Mouse (Mus musculus): ENCODE results near the gene Fhit. TPM values are rescaled to one million over a fixed set of nuclear protein-coding genes. Genes with fewer than 3 reads are reported as not detected.
A peak's percentile ranks its signal among the peaks of the same experiment; 100 is the strongest.

Fhit gene
- polyA plus RNA-seq, 1 experiment, result 7.3 TPM

DNA sequence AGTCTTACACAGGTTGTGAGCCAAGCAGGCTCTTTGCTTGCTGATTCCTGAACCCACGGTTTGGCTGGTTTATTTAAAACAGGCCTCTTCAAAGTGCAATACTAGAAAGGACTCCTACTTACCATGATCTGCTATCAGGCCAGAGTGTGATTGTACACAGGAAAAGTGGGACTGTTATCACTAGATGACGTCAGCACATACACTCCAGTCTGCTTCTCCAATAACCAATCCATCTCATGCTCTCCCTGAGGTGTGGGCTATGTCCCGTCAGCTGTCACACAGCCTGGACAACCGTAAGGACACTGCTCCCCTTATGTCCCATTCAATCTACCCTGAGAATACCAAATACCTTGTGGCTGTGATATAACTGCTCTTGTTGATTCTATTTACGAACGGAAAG, 1519.2 kb downstream of the Fhit start:
- DNase-seq (ENCODE audit: extremely low spot score in 1 of 2, low spot score in 1 of 2), result no peak

DNA sequence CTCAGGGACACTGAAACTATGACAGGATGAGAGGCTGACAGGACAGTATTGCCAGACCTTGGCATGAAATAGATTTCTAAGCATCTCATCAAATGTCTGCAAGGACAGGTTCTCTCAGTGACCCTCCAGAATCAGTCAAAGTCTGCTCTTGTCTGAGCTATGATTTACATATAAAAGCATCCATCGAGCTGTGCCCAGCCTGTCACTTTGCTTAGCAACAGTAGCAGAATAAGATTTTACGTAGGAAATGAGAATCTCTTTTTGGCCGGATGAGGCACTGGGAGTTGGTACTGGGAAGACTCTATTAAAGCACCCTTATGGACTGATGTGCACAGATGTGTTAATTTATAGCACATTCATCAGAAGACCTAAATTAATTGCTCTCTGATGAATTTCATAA, 1519.8 kb downstream of the Fhit start:
- no peak for DNase-seq (ENCODE audit: extremely low spot score in 1 of 2, low spot score in 1 of 2)

DNA sequence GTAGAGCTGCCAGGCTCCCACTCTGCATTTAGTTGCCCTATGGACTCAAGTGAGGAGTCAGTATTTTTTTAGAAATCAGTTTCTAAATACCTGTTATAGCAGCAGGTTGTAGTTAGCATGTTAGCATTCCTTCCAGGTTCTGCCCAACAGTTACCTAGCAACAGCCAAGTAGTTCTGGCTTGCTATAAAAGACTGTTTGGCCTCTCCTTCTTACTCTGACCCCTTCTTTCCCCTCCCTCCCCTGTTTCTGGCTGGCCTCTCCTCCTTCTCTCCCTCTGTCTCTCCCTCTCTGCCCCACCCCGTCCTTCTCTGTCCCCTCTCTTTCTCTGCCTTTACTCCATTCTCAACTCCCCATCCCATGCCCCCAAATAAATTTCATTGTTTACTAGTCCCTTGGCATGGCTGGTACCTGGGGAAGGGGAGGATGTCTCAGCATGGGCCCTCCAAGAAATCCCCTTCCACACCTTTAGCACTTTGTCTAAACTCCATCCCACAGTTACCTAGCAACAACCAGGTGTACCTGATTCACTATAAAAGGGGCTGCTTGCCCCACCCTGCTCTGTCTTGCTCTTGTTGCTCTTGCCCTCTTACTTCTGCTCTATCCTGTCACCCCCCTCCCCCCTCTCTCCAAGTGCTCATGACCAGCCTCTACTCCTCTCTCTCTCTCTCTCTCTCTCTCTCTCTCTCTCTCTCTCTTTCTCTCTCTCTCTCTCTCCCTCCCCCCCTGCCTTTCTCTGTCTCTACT, 1527.4 kb downstream of the Fhit start:
- no peak for DNase-seq (ENCODE audit: extremely low spot score in 1 of 2, low spot score in 1 of 2)

DNA sequence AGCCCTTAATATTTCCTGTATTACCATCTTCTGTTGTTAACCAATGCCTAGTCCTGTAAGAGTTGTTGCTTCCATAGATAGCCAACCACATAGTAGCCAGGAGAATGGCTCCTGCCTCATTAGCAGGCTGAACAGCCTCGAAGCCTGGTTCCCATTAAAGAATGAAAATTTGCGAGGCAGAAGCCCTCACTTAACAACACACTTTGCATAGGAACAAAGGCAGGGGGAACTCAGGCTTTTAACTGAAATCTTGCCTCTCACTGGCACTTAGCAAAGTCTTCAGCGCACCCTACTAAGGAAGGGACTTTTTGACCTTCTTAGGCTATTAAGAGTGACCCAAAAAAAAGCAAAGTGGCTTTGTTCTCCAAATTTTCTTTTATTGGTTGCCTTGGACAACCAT, 1529.3 kb downstream of the Fhit start:
- DNase-seq (ENCODE audit: extremely low spot score in 1 of 2, low spot score in 1 of 2), result no peak

DNA sequence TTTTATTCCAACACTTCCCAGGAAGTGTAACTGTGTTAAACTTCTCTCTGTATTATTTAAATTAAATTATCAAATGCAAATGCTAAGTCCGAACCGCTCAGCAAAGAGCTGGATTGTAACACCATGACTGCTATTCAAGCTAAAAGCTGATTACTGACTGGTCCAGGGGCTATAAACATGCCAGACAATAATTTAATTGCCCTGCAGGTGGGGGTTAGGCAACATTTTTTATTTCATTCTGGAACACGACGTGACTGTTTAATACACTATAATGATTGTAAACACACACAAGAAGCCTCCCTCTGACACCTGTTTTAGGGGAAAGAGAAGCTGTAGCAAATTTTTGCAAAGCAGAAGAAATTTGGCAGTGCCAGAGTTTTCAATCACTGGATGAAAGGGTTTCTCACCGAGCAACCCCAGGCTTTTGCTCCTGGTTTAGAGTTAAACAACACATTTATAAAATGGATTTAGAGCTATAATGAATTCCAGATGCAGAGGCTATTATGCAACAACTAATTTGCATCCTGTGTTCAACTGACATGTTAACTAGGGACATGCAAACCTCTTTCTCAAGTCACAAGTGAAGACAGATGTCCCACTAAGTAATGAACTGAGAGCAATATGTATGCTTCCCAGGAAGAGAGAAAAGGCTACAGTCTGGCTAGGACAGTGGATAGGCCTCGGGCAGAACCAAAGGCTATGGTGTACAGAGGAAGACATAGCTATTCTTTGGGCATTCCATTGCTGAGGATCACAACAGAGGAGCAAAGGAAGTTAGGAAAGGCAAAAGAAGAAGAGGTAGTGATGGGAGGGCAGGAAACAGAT, 1538.4 kb downstream of the Fhit start:
- DNase-seq (ENCODE audit: extremely low spot score in 1 of 2, low spot score in 1 of 2), result no peak

DNA sequence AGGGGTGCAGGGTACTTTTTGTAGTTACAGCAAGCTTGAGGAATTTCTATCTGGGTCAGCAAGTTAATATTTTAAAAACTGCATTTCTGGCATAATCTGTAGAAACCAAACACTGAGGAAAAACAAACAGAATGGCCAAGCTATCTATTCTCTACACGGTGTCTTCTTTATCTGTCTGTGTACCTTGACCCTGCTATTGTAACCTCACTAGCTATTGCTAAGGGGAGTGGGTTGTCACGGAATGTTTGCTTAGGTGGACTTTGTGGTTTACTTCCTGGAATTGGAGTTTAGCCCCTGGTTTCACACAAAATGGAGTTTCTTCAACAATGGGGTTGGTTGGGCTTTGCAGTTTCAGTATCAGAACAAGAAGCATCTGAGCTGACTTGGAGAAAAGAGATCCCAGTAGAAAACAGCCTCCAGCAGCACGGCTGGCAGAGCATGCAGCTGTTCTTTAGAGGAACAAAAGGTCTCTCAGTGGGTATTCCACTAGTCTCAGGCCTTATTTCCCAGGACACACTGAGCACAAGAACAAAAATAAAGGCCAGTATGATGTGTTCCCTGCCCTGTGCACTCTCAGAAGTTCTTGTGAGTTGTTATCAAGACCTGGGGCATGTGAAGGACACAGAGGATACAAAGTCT, 1540.8 kb downstream of the Fhit start:
- DNase-seq (ENCODE audit: extremely low spot score in 1 of 2, low spot score in 1 of 2), result no peak

DNA sequence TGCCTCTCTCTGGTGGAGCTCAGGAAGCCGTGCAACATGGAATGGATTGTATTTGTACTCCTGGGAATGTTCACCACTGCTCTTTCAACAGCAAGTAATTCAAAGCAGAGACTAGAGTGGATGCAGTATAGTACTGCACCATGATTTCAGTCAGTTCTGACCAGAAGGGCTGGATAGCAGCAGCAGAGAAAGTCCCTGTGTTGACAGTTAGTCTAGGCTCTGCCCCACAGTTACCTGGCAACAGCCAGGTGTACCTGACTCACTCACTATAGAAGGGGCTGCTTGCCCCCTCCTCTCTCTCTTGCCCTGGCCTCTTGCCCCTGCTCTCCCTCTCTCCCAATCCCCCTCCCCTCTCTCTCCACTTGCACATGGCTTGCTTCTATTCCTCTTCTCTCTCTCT, 1542.0 kb downstream of the Fhit start:
- no peak for DNase-seq (ENCODE audit: extremely low spot score in 1 of 2, low spot score in 1 of 2)

DNA sequence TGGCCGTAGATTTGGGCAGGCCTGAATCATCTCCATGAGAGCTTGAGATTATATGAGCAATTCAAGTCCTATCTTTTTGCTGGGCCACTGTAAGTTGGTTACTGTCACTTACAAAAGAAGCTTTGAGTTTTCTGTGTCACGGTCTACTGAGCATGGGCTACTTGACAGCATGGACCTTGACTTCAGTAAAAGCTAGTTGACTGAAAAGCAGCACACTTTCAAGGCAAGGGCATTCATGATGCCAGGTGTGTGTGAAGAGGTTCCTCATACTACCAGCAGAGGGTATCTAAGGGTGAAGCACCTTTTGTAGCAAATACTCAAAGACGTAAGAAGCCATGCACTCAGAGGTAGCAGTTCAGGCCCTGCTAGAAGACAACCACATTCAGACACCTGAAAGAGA, 1548.7 kb downstream of the Fhit start:
- no peak for DNase-seq (ENCODE audit: extremely low spot score in 1 of 2, low spot score in 1 of 2)

DNA sequence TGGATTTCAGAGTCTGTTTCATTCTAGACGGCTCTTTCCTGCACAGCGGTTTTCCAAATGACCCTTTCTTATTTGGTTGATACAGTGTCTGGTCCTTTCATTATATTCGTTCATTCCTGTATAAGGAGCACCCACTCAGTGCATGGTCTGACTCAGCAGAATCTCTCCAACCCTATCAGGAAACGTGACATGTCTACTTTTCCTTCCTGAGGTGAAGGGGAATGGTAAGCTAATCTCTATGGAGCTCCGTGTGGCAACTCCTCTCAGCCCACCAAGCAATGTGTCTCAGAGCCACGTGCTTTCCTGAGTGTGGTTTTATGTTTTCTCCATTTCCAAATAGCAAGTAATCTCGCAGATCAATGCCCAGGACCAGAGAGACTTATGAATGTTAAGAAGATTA, 1552.7 kb downstream of the Fhit start:
- no peak for DNase-seq (ENCODE audit: extremely low spot score in 1 of 2, low spot score in 1 of 2)

DNA sequence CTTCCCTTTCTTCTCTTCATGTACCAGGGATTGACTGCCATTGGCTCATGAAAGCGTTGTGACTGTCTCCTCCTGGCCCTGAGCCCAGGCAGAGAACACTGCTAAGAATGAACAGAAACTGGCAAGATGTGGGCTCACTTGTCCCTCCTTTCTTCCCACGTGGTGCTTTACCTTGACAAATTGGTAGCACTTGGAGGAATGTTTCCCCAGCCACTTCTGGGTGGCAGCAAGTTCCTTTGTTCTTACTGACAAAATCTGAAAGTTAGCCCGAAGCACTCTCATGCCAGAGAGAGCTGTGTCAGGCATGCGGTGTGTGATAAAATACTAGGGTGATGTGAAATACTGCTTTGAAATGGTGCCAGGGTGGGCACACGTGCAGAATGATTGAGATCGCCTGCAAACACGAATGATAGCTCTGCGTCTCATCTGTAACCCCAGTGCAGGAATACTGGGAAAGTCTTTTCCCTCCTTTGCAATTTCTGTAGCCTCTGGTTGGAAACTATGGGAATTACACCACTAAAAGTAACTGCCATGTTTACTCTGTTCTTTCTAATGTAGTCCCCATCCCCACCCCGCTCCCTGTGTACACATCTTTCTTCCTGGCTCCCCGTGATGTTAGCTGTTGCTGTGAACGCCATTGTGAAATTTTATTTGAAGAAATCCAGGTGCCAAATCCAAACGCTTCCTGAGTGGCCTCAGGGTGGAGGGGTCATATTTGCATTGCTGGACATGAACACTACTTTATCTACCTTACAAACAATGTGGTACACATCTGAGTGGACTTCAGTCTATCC, 1555.1 kb downstream of the Fhit start:
- peak in 1 of 2 experiments; percentile 61 for DNase-seq (ENCODE audit: extremely low spot score in 1 of 2, low spot score in 1 of 2)

DNA sequence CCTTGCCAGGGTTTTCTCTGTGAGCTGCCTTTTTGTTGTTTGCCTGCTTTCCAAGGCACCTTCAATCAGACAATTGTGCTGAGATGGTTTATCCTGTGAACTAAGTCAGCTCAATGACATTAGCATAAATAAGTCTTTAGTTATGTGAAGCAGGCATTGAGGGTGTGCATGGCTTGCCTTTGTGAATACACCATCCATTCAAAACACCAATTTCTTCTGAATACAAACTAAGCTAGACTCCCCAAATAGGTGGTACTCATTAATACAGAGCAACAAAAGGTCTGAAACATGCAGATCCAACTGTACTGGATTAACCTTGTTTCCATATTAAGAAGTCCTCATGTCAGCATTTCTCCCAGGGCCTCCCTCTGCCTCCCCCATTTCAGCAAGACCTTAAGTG, 1561.6 kb downstream of the Fhit start:
- no peak for DNase-seq (ENCODE audit: extremely low spot score in 1 of 2, low spot score in 1 of 2)

DNA sequence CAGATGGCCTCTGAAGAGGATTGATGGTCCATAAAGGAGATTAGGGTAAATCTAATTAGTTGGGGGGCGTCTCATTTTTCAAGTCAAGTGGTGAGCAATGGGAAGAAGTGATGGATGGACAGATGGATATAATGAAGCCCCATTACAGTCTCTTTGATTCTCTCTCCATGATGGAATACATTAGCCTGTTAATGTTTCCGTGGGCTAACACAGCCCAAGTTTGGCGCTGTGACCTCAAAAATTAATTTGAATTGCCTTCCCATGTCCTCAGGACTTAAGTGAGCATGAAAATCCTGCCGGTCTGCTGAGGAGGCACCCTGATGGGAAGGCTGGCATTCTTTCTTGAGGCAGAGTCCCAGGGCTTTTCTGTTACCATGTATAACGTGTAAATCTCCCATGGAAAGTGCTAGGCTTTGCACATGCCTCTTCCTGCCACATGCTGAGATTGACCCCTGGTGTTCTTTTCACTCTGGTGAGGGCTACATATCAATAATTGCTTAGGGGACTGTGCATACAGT, 1564.3 kb downstream of the Fhit start:
- no peak for DNase-seq (ENCODE audit: extremely low spot score in 1 of 2, low spot score in 1 of 2)

DNA sequence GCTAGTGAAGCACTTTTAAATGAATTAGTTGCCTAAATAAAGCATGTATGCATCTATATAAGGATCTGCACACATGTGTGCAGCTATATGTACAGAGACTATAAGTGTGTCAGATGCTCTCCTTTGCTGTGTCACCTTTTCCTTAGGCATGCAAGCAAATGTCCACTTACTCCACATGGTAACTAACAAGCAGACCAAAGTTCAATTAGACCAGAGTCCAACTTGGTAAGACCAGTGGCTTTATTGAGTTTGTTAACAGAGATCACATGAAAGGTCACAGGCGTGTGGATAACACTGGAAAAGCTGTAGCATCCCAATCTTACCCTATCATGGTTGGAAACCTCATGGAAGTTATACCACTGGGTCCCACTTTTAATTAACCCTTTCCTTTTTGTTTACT, 1572.7 kb downstream of the Fhit start:
- DNase-seq (ENCODE audit: extremely low spot score in 1 of 2, low spot score in 1 of 2), result no peak

DNA sequence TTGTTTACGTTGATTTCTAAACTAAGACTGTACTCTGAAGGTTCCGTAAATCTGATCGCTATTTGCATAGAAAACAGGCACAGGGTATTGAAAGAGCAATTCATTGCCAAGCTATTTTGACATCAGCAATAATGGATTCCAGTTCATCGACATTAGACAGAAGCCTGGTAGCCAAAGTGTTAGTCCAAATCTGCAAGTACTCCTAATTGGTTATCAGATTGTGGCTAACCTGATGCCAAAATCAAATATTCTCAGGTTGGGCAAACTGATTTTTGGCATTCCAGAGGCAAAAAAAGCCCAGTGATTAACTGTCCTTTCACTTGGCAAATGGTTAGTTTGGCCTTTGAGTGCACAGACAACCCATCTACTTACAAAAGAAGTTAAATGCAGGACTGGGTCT, 1573.9 kb downstream of the Fhit start:
- no peak for DNase-seq (ENCODE audit: extremely low spot score in 1 of 2, low spot score in 1 of 2)

DNA sequence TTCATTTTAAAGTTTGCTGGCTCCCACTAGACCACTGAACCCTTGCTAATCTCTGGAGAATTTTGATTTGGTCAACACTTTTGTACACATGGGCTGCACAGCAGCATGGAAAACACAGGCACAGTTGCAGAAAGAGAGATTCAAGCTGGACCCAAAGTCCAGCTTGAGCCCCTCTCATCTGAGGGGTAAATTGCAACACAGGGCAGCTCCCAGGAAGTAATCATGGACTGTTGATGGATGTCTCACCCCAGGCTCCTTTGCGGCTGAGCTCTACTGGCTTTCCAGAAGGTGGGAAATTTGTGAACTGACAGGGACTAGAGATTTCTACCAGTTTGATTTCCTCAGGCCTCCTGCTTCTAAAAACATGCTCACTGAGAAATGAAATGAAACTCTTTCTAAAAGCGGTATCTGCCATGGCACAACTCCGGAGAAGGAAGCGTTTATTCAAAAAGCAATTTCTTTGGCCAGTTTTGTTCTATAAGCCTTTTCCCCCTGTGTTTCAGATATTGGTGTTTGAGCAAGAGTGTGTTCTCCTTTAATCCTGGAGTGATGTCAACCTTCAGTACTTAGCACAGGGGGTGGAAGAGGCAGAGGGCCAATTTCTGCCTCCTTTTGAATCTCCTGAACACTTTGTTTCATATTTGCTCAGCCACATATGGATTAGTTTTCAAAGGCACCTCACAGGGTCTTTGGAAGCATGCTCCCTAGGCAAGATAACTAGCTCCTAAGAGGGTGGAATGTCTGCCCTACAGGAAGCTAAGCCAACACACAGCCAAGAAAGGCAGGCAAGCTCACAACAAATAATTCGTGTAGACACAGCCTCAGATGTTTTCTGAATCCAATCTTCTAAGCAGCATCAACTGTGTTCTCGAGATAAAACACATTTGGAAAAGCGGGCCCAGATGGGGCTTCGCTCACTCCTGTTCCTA, 1578.3 kb downstream of the Fhit start:
- peak; percentile 14 to 48 for DNase-seq (ENCODE audit: extremely low spot score in 1 of 2, low spot score in 1 of 2)

DNA sequence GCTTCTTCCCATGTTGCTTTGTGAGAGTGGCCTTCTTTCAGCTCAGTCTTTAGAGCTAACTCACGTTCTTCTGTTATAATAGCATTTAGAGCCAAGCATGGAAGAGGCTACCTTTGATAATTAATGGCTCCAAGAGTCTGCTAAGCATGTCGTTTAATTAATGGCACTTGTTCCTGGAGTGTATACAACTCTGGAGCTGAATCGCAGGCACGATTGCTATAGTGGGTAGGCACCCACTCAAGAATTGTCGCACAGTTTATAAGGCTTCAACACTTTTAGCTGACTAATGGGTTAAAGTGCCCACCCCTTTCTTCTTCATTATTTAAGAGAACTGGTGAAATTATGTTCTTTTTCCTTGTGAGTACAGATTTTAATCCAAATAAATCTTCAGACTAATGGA, 1605.5 kb downstream of the Fhit start:
- no peak for DNase-seq (ENCODE audit: extremely low spot score in 1 of 2, low spot score in 1 of 2)

DNA sequence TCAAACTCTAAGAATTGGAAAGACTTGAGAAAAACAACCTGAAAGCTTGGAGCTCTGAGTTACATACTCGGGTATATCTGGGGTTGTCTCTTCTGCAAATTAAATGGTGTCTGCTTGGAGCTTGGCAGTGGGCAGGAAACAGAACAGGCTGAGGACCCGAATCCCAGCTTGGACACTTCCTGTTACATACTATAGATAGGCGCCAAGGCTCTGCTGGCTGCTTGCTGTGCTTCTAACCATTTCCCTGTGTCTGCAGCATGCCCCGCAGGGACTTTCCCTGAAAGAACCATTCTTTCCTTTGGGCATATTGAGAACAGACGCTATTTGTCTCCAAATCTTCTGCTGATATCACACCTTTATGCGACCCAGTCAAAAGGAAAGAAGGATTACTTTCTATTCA, 1606.0 kb downstream of the Fhit start:
- DNase-seq (ENCODE audit: extremely low spot score in 1 of 2, low spot score in 1 of 2), result no peak

DNA sequence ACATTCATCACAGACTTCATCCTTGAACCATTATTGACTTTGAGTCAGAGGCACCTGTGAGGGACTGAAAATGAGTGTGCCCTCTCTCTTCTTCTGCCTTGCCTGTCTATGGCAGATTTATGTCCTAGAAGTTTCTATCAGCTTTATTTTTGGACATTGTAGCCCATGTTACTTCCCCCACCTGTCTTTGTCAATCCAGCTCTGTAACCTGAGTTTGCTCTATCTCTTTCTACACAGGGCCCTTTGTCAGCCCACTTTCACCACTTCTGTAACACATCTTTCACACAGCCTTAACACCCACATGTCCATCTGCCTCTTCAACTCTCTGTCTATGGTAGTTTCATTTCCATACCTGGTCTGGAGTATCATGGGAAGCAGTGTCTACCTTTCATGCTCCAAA, 1609.7 kb downstream of the Fhit start:
- peak in 1 of 2 experiments; percentile 10 for DNase-seq (ENCODE audit: extremely low spot score in 1 of 2, low spot score in 1 of 2)

DNA sequence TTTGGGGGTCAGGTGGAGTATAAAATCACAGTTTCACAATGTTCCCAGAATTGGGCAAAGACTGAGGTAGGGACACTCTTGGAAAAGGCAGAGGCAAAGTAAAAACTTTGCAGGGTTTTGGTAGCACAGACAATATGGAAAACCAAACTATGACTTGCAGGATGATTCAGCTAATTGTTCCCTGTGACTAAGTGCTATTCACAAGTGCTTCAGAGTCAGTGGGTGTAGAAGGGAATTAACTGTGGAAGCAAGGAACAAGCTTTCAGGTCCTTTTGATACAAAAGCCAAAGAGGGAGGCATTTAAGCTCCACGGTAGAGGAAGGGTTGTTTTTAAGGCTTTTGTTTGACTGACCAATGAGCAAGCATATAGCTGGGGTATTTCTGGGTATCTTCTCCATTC, 1613.9 kb downstream of the Fhit start:
- peak in 1 of 2 experiments; percentile 57 for DNase-seq (ENCODE audit: extremely low spot score in 1 of 2, low spot score in 1 of 2)

DNA sequence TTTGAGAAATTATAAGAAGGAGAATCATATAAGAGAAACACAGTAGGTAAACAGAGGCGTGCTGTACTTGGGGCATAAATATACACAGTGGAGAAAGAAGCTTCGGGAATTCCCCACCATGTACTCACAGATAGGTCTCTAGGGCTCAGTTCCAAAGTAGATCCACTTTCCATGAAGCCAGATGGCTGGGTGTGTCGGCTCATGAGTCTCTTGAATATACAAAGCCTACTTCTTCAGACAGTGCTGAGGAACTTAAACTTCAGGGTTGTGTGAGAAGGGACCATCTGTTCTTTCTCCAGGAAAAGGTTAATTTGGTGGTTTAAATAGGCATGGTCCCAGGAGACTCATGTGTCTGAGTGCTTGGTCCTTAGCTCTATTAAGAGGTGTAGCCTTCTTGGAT, 1617.5 kb downstream of the Fhit start:
- DNase-seq (ENCODE audit: extremely low spot score in 1 of 2, low spot score in 1 of 2), result peak; percentile 58 to 75

Measured in frontal cortex, adult 2 months (tissue).